Mouse (Mus musculus): ENCODE measurements around the gene Lama2. TPM values are rescaled to one million over a fixed set of nuclear protein-coding genes. Genes with fewer than 3 reads are reported as not detected.

Gene Lama2
- polyA plus RNA-seq, 1 experiment from 2014 or later, result 33.2 TPM

GRCm38 (mm10) chr10:27063671-27064070, 555.9 kb downstream of the Lama2 start:
- no peaks in the 10 kb centered on the region for H3K27me3 ChIP-seq (ENCODE audit: control insufficient read depth, insufficient read depth, low read length)
- no peaks in the 10 kb centered on the region; a peak in 1 of 4 replicates for H3K4me1 ChIP-seq (ENCODE audit: control insufficient read depth in 2 of 2, insufficient read depth in 2 of 2, low read length in 2 of 2)
- no peak overlapping the region for H3K4me3 ChIP-seq (ENCODE audit: control insufficient read depth in 1 of 2, insufficient read depth in 1 of 2, low read depth in 1 of 2, low read length in 2 of 2)
- no peak overlapping the region for H3K4me2 ChIP-seq (ENCODE audit: low read length)
- H3K27ac ChIP-seq (replicated peaks in 1 of 2; ENCODE audit: control insufficient read depth in 1 of 2, insufficient read depth in 1 of 2, low read depth in 2 of 2, low read length in 2 of 2), result no peak overlapping the region
- no peaks in the 10 kb centered on the region for H3K36me3 ChIP-seq (ENCODE audit: control insufficient read depth, insufficient read depth, low read length)
- no peak overlapping the region for H3K9ac ChIP-seq (ENCODE audit: low read length)
- ATAC-seq (ENCODE audit: insufficient number of reproducible peaks, insufficient read depth, low FRiP score, low read depth), result no peak
- 34% methylated on average over 4 of the region's 4 CpGs for WGBS
- no peaks in the 10 kb centered on the region for H3K9me3 ChIP-seq (ENCODE audit: control insufficient read depth, low read length)

- no peaks in the 10 kb centered on the region for H3K9me3 ChIP-seq (ENCODE audit: control insufficient read depth, low read length)
- no peaks in the 10 kb centered on the region for H3K36me3 ChIP-seq (ENCODE audit: control insufficient read depth, insufficient read depth, low read length)
- H3K4me1 ChIP-seq (ENCODE audit: control insufficient read depth in 2 of 2, insufficient read depth in 2 of 2, low read length in 2 of 2), result no peaks in the 10 kb centered on the region
- H3K9ac ChIP-seq (ENCODE audit: low read length), result no peak overlapping the region
- H3K4me3 ChIP-seq (ENCODE audit: control insufficient read depth in 1 of 2, insufficient read depth in 1 of 2, low read depth in 1 of 2, low read length in 2 of 2), result no peak overlapping the region
- no peaks in the 10 kb centered on the region for H3K27me3 ChIP-seq (ENCODE audit: control insufficient read depth, insufficient read depth, low read length)
- H3K27ac ChIP-seq (replicated peaks in 1 of 2; ENCODE audit: control insufficient read depth in 1 of 2, insufficient read depth in 1 of 2, low read depth in 2 of 2, low read length in 2 of 2), result no peak overlapping the region
- ATAC-seq (ENCODE audit: insufficient number of reproducible peaks, insufficient read depth, low FRiP score, low read depth), result no peak
- no peak overlapping the region for H3K4me2 ChIP-seq (ENCODE audit: low read length)
- WGBS, result 69% methylated on average over 4 of the region's 4 CpGs
Observed at GRCm38 (mm10) chr10:27054488-27054887, 565.1 kb downstream of the Lama2 start.

DNA sequence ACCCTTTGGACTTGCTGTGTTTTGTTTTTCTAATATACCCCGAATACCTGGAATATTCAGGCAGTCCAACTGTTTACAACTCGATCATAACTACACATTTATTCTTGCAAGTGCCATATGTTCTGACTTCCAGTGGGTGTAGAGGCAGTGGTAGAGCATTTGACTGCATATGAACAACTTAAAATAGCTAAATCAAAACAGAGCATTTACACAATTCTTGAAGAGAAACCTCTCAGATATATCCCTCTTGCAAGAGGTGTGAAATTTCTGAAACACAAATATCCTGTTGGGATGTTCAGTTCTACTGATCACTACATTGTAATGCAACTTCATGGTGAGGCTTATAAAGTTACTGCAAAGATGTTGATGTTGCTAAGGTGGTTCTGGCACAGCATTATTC, 572.4 kb downstream of the Lama2 start:
- Histone ChIP-seq H3K4me2 (ENCODE audit: low read length) (no peak overlapping the region), H3K36me3 (ENCODE audit: control insufficient read depth, insufficient read depth, low read length) (no peaks in the 10 kb centered on the region), H3K27me3 (ENCODE audit: control insufficient read depth, insufficient read depth, low read length) (no peaks in the 10 kb centered on the region), H3K4me3 (ENCODE audit: control insufficient read depth in 1 of 2, insufficient read depth in 1 of 2, low read depth in 1 of 2, low read length in 2 of 2) (no peak overlapping the region), H3K9me3 (ENCODE audit: control insufficient read depth, low read length) (no peaks in the 10 kb centered on the region), H3K4me1 (ENCODE audit: control insufficient read depth in 2 of 2, insufficient read depth in 2 of 2, low read length in 2 of 2) (no peaks in the 10 kb centered on the region), H3K9ac (ENCODE audit: low read length) (no peak overlapping the region), H3K27ac (replicated peaks in 1 of 2; ENCODE audit: control insufficient read depth in 1 of 2, insufficient read depth in 1 of 2, low read depth in 2 of 2, low read length in 2 of 2) (no peak overlapping the region)
- 59% methylated on average over 2 of the region's 2 CpGs for WGBS
- no peak for ATAC-seq (ENCODE audit: insufficient number of reproducible peaks, insufficient read depth, low FRiP score, low read depth)

DNA sequence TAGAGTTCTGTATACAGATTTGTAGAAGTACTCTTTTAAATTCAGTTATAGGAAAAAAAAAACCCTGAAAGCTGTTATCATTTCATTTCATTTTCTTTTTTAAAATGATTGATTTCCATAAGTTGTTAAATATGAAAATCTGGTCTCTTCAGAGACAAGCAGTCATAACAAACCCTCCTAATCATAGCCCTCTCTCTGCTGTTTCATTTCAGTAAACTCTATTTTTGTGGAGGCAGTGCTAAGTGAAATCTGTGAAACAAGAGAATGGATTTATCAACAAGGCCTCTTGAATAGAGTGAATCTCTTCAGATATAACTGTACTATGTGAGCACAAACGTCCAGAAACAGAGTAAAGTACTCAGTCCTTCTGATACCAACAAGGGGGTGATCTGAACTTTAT, 577.7 kb downstream of the Lama2 start:
- no peak for ATAC-seq (ENCODE audit: insufficient number of reproducible peaks, insufficient read depth, low FRiP score, low read depth)

DNA sequence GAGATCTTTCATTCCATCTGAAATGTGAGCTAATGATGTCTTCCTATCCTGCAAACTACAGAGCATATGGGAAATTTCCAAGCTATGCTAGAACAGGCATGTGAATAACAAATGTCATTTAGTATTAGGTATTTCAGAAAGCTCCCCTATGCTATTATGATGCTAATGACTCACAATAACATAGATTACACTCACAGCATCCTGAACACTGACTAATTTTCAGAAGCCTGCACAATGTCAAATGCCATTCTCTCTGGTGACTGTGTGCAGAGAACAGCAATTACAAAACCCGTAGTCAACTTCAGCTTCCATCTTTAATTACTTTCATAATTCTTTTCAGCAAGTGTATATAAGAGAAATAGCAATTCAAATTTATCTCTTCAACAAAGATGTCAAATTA, 596.9 kb downstream of the Lama2 start:
- Histone ChIP-seq H3K36me3 (ENCODE audit: control insufficient read depth, insufficient read depth, low read length) (no peaks in the 10 kb centered on the region), H3K4me2 (ENCODE audit: low read length) (no peak overlapping the region), H3K27me3 (ENCODE audit: control insufficient read depth, insufficient read depth, low read length) (no peaks in the 10 kb centered on the region), H3K9ac (ENCODE audit: low read length) (no peak overlapping the region), H3K4me3 (ENCODE audit: control insufficient read depth in 1 of 2, insufficient read depth in 1 of 2, low read depth in 1 of 2, low read length in 2 of 2) (no peak overlapping the region), H3K27ac (replicated peaks in 1 of 2; ENCODE audit: control insufficient read depth in 1 of 2, insufficient read depth in 1 of 2, low read depth in 2 of 2, low read length in 2 of 2) (no peak overlapping the region), H3K4me1 (ENCODE audit: control insufficient read depth in 2 of 2, insufficient read depth in 2 of 2, low read length in 2 of 2) (no peaks in the 10 kb centered on the region), H3K9me3 (ENCODE audit: control insufficient read depth, low read length) (no peaks in the 10 kb centered on the region)
- ATAC-seq (ENCODE audit: insufficient number of reproducible peaks, insufficient read depth, low FRiP score, low read depth), result no peak
- 51% methylated on average over 1 of the region's 1 CpGs for WGBS

More for the DNA sequence above, 577.7 kb downstream of the Lama2 start:
- H3K27me3 ChIP-seq (ENCODE audit: control insufficient read depth, insufficient read depth, low read length), result no peaks in the 10 kb centered on the region
- H3K36me3 ChIP-seq (ENCODE audit: control insufficient read depth, insufficient read depth, low read length), result no peaks in the 10 kb centered on the region
- no peaks in the 10 kb centered on the region for H3K9me3 ChIP-seq (ENCODE audit: control insufficient read depth, low read length)
- no peak overlapping the region for H3K27ac ChIP-seq (replicated peaks in 1 of 2; ENCODE audit: control insufficient read depth in 1 of 2, insufficient read depth in 1 of 2, low read depth in 2 of 2, low read length in 2 of 2)
- 11% methylated on average over 1 of the region's 1 CpGs for WGBS
- H3K4me3 ChIP-seq (ENCODE audit: control insufficient read depth in 1 of 2, insufficient read depth in 1 of 2, low read depth in 1 of 2, low read length in 2 of 2), result no peak overlapping the region
- no peak overlapping the region for H3K4me2 ChIP-seq (ENCODE audit: low read length)
- H3K9ac ChIP-seq (ENCODE audit: low read length), result no peak overlapping the region
- no peaks in the 10 kb centered on the region for H3K4me1 ChIP-seq (ENCODE audit: control insufficient read depth in 2 of 2, insufficient read depth in 2 of 2, low read length in 2 of 2)

DNA sequence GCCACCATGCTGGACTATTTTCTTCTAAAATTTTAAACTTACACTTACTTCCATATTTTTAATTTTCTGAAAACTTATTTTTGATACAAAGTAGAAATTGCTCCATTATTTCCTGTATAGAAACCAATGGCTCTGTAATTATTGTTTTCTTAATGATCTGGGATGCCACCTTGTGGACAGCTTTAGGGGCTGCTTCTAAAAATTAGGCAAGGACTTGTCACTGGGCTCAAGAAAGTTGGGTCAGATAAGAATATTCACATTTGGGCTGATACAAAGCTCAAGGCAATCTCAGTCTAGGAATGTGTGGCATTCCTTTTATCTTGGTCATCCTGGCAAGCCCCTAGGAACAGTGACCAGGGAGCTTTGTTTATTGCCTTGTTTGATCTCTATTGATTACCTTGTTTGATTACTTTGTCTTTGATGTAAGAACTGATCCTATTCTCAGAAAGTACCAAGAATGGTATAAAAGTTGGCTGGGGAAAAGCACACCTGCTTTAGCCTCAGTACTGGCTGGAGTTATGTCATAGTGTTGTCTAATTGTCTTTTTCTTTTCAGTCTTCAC, 606.7 kb downstream of the Lama2 start:
- H3K9ac ChIP-seq (ENCODE audit: low read length), result no peak overlapping the region
- no peak for ATAC-seq (ENCODE audit: insufficient number of reproducible peaks, insufficient read depth, low FRiP score, low read depth)

DNA sequence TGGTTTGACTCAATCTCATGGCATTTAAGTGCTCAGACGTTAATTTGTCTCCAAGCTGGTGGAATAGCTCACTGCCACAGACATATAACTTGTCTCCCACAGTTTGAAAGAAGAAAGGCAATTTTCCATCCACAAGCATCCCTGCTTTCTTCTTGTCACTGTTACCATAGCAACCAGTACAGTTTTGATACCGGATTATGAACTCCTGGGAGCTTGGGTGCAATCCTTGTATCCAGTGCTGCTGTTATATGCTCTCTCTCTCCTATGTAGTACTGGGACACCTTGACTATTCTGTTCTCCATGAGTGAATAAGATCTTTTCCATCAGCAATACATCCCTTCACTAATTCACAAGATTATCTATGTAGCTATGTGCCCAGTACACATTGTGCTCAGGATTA, 612.2 kb downstream of the Lama2 start:
- no peak overlapping the region for H3K27ac ChIP-seq (replicated peaks in 1 of 2; ENCODE audit: control insufficient read depth in 1 of 2, insufficient read depth in 1 of 2, low read depth in 2 of 2, low read length in 2 of 2)
- H3K9me3 ChIP-seq (ENCODE audit: control insufficient read depth, low read length), result no peaks in the 10 kb centered on the region
- H3K4me1 ChIP-seq (ENCODE audit: control insufficient read depth in 2 of 2, insufficient read depth in 2 of 2, low read length in 2 of 2), result no peaks in the 10 kb centered on the region
- no peak for ATAC-seq (ENCODE audit: insufficient number of reproducible peaks, insufficient read depth, low FRiP score, low read depth)
- H3K9ac ChIP-seq (ENCODE audit: low read length), result no peak overlapping the region
- no peaks in the 10 kb centered on the region for H3K36me3 ChIP-seq (ENCODE audit: control insufficient read depth, insufficient read depth, low read length)
- H3K4me2 ChIP-seq (ENCODE audit: low read length), result no peak overlapping the region
- 77% methylated on average over 2 of the region's 2 CpGs for WGBS
- H3K27me3 ChIP-seq (ENCODE audit: control insufficient read depth, insufficient read depth, low read length), result no peaks in the 10 kb centered on the region
- no peak overlapping the region for H3K4me3 ChIP-seq (ENCODE audit: control insufficient read depth in 1 of 2, insufficient read depth in 1 of 2, low read depth in 1 of 2, low read length in 2 of 2)

More for the DNA sequence above, 606.7 kb downstream of the Lama2 start:
- Histone ChIP-seq H3K27me3 (ENCODE audit: control insufficient read depth, insufficient read depth, low read length) (no peaks in the 10 kb centered on the region), H3K4me2 (ENCODE audit: low read length) (no peak overlapping the region), H3K9me3 (ENCODE audit: control insufficient read depth, low read length) (no peaks in the 10 kb centered on the region), H3K36me3 (ENCODE audit: control insufficient read depth, insufficient read depth, low read length) (no peaks in the 10 kb centered on the region), H3K4me3 (ENCODE audit: control insufficient read depth in 1 of 2, insufficient read depth in 1 of 2, low read depth in 1 of 2, low read length in 2 of 2) (no peak overlapping the region), H3K4me1 (ENCODE audit: control insufficient read depth in 2 of 2, insufficient read depth in 2 of 2, low read length in 2 of 2) (no peaks in the 10 kb centered on the region), H3K27ac (replicated peaks in 1 of 2; ENCODE audit: control insufficient read depth in 1 of 2, insufficient read depth in 1 of 2, low read depth in 2 of 2, low read length in 2 of 2) (no peak overlapping the region)

DNA sequence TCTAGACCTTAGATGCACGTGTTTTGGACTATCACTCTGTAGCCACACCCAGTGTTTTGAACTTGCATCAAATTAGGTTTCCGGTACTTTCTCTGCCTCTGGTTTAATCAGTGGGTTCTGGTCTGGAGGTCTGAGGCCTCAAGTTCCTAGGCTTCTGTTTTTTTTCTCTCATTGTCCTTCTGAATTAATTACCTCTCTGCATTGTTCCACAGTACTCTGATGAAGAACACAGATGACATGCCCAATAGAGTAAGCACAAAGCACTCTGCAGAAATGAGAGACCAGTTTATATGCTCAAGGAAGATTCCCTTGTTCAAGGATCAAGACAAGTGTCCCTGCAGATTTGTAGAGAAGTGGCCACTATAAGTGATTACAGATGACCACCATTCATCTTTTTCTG, 613.8 kb downstream of the Lama2 start:
- Histone ChIP-seq H3K4me3 (ENCODE audit: control insufficient read depth in 1 of 2, insufficient read depth in 1 of 2, low read depth in 1 of 2, low read length in 2 of 2) (no peak overlapping the region), H3K9ac (ENCODE audit: low read length) (no peak overlapping the region), H3K27me3 (ENCODE audit: control insufficient read depth, insufficient read depth, low read length) (no peaks in the 10 kb centered on the region), H3K36me3 (ENCODE audit: control insufficient read depth, insufficient read depth, low read length) (no peaks in the 10 kb centered on the region), H3K27ac (replicated peaks in 1 of 2; ENCODE audit: control insufficient read depth in 1 of 2, insufficient read depth in 1 of 2, low read depth in 2 of 2, low read length in 2 of 2) (no peak overlapping the region), H3K4me1 (ENCODE audit: control insufficient read depth in 2 of 2, insufficient read depth in 2 of 2, low read length in 2 of 2) (no peaks in the 10 kb centered on the region), H3K4me2 (ENCODE audit: low read length) (no peak overlapping the region), H3K9me3 (ENCODE audit: control insufficient read depth, low read length) (no peaks in the 10 kb centered on the region)
- ATAC-seq (ENCODE audit: insufficient number of reproducible peaks, insufficient read depth, low FRiP score, low read depth), result no peak
- WGBS, result 65% methylated on average over 2 of the region's 2 CpGs

All from heart, embryonic 14.5 days (tissue).